Mouse (Mus musculus): ENCODE measurements around the gene Snap91. TPM values are rescaled to one million over a fixed set of nuclear protein-coding genes. Genes with fewer than 3 reads are reported as not detected.

The Snap91 gene
- total RNA-seq, 2 experiments from 2014 or later, result 1.9 to 2.2 TPM

DNA sequence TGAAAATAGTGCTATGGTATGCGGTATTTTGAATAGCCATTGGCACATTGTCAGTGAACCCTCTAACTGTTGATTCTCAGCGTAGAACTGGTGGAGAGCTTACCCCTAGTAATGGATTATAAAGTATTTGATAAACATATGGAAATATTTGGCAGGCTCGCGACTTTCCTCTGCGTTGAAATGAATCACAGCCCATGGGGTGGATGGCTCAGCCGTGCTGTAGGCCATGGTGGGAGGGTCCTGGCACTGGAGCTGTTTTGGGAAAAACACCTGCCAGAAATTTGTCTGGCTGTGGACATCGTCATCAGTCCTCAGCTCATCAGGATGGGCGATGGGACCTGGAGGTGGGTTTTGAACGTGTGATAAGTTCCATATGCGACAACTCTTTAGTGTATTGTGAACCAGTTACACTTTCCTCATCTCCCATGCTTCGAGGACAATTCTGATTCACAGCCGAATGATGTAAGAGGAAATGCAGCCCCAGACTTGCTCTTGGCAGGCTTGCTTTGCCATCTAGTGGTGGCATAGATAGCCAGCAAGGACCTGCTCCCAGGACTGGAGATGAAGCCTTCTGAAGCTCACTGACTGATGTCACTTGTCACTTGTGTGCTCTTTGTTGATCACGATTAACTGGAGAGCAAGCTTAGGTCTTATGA, 134.4 kb downstream of the Snap91 start:
- DNase-seq (ENCODE audit: low spot score in 2 of 2), result peak in 1 of 2 experiments; percentile 43

DNA sequence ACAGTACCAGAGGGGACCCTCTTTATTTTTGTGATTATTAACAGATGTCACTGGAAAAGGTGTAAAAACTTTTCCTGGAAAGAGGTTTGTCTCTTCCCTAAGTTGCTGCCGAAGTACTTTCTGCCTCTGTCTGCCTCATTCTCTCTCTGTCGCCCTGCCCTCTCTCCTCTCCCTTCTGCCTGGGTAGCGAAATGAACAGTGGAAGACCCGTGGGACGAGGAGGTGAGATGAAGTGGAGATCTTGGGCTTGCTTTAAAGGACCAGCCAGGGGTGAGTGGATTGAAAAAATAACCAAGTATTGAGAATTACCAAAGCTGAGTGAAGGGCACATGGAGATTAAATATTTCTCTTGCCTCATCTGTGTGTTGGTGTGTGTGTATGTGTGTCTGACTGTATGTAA, 136.4 kb downstream of the Snap91 start:
- DNase-seq (ENCODE audit: low spot score in 2 of 2), result no peak

DNA sequence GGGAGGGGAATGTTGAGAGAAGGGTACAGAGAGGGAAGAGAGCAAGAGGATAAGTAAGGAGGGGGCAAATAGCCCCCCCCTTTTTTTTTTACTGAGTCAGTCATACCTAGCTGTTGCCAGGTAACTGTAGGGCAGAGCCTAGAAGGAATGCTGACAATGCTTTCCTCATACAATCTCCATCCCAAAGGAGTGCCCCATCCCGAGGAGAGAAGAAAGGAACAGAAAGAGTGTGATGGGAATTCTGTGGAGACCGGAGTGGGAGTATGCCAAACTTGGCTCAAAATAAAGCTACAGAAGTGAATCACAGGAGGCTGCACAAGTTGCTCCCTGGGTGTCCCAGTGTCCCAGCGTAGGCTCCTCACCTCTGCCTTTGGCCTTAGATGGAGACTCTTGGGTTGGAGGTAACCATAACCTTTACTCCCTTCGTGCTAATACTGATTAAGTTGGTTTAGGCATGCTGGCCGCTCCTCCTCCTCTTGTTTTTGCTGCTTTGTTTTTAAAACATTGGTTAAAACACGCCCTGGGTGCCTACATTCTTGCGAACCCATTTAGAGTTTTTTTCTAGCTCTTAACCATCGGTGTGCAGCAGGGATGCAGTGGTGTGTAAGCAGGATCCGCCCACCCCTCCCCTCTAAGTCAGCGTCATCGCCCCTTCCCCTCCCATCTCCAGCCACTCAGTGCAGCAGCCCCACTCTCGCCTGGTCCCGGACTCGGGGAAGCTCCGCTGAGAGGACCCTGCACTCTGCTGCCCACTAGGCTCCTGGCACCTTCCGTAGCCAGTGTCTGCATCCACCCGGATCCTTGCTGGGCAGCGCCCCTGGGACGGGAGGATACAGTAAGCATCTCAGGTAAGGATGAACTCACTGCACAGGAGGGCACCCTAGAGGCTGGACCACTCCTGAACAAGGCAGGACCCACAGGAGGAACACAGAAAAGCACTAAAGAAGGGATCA, 137.2 kb downstream of the Snap91 start, which contains the start of gene Prss35:
TSS of gene Prss35 (plus strand) at position 691 of the 953 bp plus-strand sequence.
- DNase-seq (ENCODE audit: low spot score in 2 of 2), result peak; percentile 20 to 34

DNA sequence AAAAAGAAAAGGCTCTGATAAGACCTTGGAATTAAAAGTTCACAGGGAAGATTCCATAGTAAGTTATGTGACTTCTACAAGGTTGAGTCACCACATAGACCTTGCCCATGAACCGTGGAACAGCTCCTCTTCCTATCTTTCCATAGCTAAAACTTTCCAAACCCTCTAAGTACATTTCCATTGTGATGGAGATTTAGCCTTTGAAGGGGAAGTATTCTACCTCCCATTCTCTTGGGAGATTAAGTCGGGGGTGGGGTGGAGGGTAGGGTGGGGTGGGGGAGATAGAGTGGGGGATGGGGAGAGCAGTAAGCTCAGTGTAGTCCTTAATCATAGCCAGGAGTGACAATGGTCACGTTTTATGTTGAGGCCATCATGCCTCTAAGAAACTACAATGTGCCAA, 140.5 kb downstream of the Snap91 start:
- no peak for DNase-seq (ENCODE audit: low spot score in 2 of 2)

DNA sequence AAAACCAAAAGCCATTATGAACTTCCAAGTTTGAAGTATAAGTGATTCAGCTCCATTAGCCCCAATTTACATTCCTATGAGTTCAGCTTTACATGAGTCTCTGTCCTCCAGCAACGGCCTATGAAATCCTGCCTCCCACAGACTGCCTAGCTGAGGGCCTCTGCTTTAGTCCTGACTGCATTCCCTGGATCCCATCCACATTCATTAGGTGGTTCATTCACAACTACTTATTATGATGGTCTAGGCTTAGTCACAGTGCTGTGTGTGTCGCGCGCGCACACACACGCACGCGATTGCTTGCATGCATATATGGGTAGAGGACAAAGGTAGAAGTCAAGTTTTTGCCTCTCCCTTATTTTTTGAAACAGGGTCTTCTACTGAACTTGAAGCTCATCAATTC, 141.7 kb downstream of the Snap91 start:
- DNase-seq (ENCODE audit: low spot score in 2 of 2), result no peak

DNA sequence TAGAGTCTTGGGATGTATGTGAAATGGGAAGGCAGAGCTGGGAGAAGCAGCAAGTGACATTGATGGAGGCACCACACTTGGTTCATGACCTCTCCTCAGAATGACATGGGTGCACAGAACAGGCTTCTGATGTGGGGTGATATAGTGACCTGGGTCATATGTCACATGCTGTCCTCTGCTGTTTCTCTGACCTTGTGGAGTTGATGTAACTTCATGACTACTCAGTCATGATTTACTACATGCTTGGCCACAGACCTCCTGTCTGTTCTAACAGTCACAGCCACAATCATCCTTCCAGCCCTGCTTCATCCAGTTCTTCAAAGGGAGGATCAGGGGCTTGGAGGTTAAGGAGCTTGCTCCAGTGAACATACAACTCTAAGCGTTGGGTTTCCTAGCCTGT, 142.4 kb downstream of the Snap91 start:
- DNase-seq (ENCODE audit: low spot score in 2 of 2), result no peak

DNA sequence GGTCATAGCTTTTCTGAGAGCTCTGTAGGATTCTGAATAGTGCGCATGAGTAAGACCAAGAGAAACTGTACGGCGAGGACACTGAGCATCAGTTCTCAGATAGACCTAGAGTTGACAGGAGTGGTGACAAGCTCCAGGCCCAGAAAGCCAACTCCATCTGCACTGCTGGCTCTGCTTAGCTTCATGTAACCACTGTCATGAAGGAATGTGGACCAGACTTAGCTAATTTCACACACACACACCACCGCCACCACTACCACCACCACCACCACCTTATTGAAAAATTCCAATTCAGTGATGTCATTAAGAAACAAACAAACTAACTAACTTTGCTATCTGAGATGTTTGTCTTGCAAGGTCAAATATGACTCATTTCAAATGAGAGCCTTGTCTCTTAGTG, 143.5 kb downstream of the Snap91 start:
- no peak for DNase-seq (ENCODE audit: low spot score in 2 of 2)

DNA sequence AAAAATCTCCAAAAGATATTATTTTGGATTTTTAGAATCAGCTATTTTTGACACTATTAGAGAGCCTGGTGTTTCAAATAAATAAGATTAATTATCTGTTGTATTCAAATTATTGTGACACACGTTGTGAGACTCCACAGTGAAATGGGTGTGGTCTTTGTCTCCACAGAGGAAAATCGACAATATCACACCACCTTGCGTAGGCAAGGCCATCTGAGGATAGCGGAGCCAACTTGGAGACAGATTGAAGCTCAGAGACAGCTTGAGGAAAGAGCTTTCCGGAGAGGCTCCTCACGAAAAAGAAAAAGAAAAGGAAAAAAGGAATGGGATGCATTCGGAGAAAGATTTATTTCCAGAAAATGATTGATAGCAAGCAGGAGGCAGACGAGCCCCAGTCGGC, 145.7 kb downstream of the Snap91 start:
- no peak for DNase-seq (ENCODE audit: low spot score in 2 of 2)

DNA sequence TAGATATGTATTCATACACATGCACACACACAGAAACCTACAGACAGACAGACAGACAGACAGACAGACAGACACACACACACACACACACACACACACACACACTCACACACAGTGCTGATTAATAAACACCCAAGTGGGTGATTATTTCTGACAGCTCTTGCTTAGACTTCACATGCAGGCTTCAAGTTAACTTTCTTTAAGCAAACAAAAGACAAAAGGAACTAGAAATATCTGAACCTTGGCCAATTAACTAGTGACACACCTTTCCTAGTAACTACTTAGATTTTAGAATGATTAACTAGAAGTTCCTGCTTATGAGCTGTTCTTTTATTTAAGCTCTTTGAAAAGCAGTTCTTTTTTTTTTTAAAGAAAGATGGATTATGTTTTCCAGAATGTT, 146.1 kb downstream of the Snap91 start:
- DNase-seq (ENCODE audit: low spot score in 2 of 2), result no peak

DNA sequence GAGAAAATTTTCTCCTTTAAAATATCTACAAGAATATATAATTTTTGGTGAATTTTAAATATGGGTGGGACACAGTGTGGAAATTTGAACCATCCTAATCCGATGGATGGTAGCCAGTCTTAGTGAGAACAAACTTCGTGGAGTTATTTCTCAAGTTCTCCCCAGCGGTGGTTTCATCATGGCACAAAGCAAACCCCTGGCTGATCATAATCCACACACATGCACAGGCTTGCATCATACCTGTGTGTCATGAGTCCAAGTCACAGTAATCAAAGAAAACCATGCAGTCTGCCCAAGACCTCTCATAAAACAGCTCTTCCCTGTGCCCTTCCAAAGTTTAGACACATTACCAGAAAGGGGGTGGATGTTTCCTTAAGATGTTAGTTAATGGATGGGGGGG, 150.6 kb downstream of the Snap91 start:
- DNase-seq (ENCODE audit: low spot score in 2 of 2), result no peak

DNA sequence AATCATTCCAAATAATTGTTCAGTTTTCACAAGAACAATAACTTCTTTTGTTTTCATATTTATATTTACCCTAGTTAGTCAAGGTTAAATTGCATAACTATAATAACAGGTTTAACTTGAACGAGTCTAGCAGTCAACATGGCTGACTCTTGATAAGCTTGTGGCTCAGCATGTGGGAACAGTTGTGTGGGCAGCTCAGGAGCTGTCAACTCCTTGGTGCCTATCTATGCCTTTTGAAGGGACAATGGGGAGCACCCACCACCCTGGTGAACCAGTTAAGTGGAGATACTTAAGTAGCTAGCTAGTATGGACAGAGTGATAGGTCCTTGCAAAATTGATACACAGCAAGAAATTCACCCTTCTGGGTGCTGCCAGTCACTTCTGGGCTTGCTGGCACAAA, 151.4 kb downstream of the Snap91 start:
- no peak for DNase-seq (ENCODE audit: low spot score in 2 of 2)

DNA sequence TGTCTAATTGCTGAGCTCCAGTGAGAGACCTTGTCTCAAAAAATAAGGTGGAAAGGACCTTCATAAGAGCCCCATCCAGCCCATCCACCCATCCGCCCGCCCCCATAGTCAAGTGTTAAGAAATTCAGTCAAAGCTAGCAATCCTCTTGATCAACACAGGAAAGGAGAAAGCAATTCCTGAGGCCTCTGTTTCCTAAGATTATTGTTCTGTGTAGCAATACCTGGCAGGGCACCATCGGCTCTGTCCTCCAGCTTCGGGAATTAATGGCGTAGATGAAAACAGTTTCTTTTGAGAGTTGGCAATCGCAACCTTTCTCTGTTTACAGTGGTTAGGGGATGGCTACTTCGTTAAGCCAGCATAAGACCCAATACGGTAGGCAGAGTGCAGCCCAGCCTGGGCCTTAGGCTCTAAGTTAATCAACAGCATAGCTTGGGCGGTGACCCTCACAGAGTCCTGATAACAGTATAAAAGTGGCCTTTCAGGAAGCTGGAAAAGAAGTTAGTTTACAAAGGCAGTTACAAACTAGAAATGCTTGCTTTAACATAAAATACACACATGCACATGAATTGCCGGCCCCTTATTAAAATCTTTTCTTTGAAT, 152.1 kb downstream of the Snap91 start:
- no peak for DNase-seq (ENCODE audit: low spot score in 2 of 2)

DNA sequence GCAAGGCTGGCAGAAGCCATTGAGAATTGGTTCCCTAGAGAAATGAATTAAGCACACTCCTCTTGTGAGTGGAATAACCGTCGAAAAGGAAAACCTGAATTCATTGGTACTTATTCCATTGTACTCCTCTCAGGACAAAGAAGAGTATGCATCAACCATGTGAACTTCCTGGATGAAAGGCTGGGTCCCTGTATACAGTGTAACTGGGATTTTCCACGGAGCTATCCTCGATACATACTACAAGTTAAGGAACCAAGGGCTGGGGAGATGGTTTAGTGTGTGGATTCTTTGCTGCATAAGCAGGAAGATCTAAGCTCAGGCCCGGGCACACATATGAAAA, 154.1 kb downstream of the Snap91 start:
- DNase-seq (ENCODE audit: low spot score in 2 of 2), result no peak

DNA sequence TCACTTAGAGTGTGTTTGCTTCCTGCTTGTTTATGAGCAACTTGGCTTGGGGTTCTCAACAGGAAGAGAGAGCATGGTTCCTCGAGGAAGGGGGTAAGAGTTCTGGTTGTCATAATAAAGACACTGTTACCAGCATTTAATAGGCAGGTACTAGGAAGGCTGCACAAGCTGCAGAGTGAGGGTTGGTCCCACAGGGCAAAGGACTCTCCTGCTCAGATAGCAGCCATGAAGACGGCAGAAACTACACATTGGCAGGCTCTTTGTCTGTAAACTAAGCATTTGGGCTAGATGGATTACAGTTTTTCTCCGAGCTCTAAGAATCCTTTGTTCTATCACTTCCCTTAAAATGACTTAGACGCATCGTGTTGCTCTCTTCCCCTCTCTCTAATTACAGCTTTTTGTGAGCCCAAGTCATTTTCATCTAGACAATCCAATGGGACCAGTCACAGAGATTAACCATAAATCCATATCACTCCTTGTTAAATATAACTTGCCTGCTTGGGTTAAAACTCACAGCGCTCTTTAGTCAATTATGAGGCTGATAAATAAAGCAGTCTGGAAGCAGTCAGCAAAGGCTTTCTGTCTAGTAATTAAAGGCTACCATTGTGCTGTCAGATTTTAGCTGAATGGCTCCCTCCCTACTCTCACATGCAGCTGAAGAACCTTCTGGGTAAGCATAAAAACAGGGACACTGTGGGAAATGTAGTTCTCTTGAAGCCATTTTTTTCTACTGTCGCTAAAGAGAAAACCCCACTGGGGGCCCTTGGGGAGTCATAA, 154.7 kb downstream of the Snap91 start:
- no peak for DNase-seq (ENCODE audit: low spot score in 2 of 2)

DNA sequence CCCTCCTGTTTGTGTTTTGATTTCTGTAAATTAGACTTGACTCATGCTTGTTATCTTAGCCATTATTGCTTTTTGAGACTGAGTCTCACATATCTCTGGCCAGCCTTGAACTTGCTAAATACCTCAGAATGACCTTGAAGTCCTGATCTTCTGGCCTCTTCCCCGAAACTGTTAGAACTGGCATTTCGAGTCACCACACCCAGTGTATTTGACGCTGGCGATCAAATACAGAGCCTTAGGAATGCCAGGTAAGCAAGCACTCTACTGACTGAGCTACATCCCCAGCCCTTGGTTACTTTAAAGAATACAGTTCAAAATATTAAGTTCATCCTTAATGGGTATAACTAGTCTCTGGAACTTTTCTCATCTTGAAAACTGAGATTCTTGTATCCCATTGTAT, 155.4 kb downstream of the Snap91 start:
- no peak for DNase-seq (ENCODE audit: low spot score in 2 of 2)

DNA sequence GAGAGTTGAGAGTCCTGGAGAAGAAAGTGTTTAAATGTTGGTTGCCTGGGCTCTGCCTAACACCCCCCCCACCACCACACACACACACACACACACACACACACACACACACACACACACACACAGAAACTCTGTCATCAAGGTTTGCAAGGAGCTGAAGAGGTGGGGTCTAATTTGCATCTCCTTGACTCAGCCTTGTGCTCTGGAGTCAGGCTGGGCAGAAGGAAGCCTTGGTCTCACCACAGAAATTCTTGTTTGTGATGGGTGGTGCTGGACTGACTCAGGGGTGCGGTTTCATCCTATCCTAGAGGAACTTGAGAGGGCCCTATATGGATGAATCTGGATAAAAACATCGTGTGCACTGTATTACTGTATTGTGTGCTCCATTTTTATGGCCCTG, 159.7 kb downstream of the Snap91 start:
- no peak for DNase-seq (ENCODE audit: low spot score in 2 of 2)

DNA sequence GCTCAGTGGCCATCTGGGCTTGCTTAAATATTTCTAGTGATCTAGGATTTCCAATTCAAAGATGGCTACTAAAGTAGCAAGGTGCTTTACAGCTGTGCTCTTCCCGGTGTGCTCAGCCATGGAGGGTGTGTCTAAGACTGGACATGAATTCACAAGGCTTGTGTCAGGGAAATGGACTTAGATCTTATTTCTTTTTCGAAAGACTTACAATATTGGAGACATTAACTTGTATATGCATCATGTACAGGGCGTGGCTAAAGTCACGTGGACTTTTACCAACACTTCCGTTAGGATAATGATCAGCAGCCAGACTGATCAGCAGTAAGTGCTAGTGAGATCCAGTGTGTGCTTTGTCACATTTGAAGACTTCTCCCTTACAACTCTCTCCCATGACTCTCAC, 160.2 kb downstream of the Snap91 start:
- no peak for DNase-seq (ENCODE audit: low spot score in 2 of 2)

DNA sequence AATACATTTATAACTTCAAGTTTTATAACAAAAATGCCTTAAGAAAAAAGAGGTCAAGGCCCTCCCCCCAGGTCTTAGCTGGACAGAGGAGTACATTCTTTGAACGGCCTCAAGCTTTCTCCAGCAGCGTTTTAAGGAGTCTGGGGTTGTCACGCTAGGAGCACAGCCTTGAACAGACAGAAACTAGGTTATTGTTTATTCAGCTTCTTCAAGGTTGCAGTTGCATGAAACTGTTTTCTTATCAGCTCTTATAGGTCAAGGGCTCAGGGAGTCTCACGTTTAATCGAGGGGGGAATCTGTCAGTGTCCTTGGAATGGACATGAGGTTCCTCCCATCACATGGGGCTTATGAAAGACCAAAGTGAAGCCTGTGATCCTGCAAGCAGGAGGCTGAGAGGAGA, 163.3 kb downstream of the Snap91 start:
- DNase-seq (ENCODE audit: low spot score in 2 of 2), result no peak

DNA sequence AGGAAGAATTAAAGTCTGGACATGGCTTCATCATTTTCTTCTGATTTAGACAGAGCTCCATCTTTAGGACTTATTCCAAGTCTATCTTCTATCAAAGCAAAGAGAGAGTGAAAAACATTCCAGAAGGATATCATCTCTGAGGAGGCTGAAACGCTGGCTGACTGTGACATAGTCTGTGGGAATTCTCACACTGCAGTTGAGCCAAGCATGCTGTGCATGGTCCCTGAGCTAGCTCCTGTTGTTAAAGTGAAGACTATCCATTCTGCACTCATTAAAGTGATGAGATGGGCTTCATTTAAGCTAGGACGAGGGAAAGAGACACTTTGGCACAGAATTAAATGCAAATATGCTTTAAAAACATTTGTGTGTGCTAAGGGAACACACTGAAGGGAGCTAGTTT, 163.9 kb downstream of the Snap91 start:
- DNase-seq (ENCODE audit: low spot score in 2 of 2), result no peak

All from gastrocnemius, postnatal 4 days (tissue).